Mouse (Mus musculus) monocyte, adult 5-6 weeks (primary cell): ENCODE measurements around the gene Thbs3. TPM values are rescaled to one million over a fixed set of nuclear protein-coding genes. Genes with fewer than 3 reads are reported as not detected.

ENCODE experiments used
- ATAC-seq: fragments of 153-309, 156-312 bp; replicated peaks from 2 replicates; pipeline ENCODE4 v1.8.0; 2017; ENCODE audit warnings: mild to moderate bottlenecking; ENCODE audit not compliant: low TSS enrichment, insufficient number of reproducible peaks, severe bottlenecking, poor library complexity, low FRiP score
- total RNA-seq: library from RNA; stranded (forward); fragments of 200-1000, 200-491, 200-594 nt; gene quantifications from 3 replicates; pipeline ENCODE4 v1.2.3, GENCODE M21; 2017

Gene Thbs3
- 0.95 to 2.3 TPM (median 1.8 TPM) in 3 replicates for total RNA-seq

- ATAC-seq = no peak
These were observed at the start of gene Thbs3 for GRCm38 (mm10) chr3:89214681-89215411. Thbs3 (plus strand) TSS chr3:89215180.

GRCm38 (mm10) chr3:89165268-89165870, 49.6 kb upstream of the Thbs3 start:
- ATAC-seq = no peak

- ATAC-seq = no peak
These were observed 48.0 kb upstream of the Thbs3 start for GRCm38 (mm10) chr3:89166945-89167344.

GRCm38 (mm10) chr3:89174844-89175243, 40.1 kb upstream of the Thbs3 start:
- ATAC-seq = no peak

- ATAC-seq = no peak
These were observed 39.4 kb upstream of the Thbs3 start for GRCm38 (mm10) chr3:89175544-89175943.

GRCm38 (mm10) chr3:89176421-89176820, 38.6 kb upstream of the Thbs3 start:
- no peak for ATAC-seq

GRCm38 (mm10) chr3:89177242-89178106, 37.5 kb upstream of the Thbs3 start, which contains the start of gene Scamp3:
Scamp3 (plus strand) TSS chr3:89177473.
- peak; percentile 90 for ATAC-seq

- no peak for ATAC-seq
These were observed 36.9 kb upstream of the Thbs3 start for GRCm38 (mm10) chr3:89178107-89178385.

GRCm38 (mm10) chr3:89179056-89179455, 35.9 kb upstream of the Thbs3 start:
- no peak for ATAC-seq

- ATAC-seq = no peak
These were observed 33.1 kb upstream of the Thbs3 start for GRCm38 (mm10) chr3:89181749-89182500.

- ATAC-seq = no peak
These were observed 32.4 kb upstream of the Thbs3 start for GRCm38 (mm10) chr3:89182531-89183057.

- ATAC-seq = peak; percentile 72
These were observed 31.7 kb upstream of the Thbs3 start, which contains the start of gene Fam189b for GRCm38 (mm10) chr3:89183058-89183958. Fam189b (plus strand) TSS chr3:89183143.

- ATAC-seq = no peak
These were observed 31.0 kb upstream of the Thbs3 start for GRCm38 (mm10) chr3:89183959-89184315.

- ATAC-seq = no peak
These were observed 27.8 kb upstream of the Thbs3 start for GRCm38 (mm10) chr3:89187197-89187596.

- ATAC-seq = no peak
These were observed 27.1 kb upstream of the Thbs3 start for GRCm38 (mm10) chr3:89187690-89188477.

GRCm38 (mm10) chr3:89188478-89188875, 26.5 kb upstream of the Thbs3 start:
- no peak for ATAC-seq

- 0 out of 2 replicates have a peak, but pooled peaks have one; percentile 24 for ATAC-seq
These were observed 24.5 kb upstream of the Thbs3 start for GRCm38 (mm10) chr3:89190436-89190835.
